Mouse (Mus musculus): ENCODE data around the gene Olfr1185-ps1.
"Not testable (repeated sequence)": the region's sequence is repeated elsewhere in the genome, so short reads cannot be mapped to it uniquely, and the experiment has no call there.

Olfr1185-ps1 gene

DNA sequence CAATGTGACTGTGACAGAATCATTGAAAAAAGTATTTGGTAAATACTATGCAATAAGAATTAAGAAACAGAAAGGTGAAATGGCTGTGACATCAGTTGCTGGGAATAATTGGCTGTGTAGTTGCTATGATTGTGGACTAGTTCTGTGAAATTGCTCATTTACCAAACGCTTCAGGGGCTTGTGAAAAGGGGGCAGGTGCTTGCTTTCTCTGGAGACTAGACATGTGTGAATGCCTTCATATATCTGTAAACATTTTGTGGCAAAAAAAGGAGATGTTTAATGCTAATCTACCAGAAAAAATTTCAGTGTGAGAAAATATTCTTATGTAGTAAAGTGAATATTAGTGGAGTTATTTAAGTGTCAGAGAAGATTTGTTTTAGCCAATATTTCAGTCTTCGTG, at the start of gene Olfr1185-ps1:
TSS of gene Olfr1185-ps1 (plus strand) at position 301 of the 400 bp plus-strand sequence.
- DNase-seq (ENCODE audit: low read depth, low spot score) = no peak

DNA sequence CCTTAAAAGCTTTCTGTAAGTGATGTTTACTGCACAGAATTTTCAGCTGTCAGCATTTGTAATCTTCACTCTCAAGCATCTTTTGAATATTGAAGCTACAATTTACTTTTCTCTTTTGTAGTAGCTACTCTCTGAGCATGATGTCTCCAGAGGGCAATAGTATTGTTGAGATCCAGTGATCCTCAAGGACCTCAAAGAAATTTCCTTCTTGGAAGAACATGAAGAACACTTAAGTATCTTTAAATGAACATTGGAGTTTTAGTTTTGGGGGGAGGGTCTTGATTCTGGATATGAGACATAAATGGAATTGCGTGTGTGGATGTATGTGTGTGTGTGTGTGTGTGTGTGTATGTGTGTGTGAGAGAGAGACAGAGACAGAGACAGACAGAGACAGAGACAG, 44.1 kb upstream of the Olfr1185-ps1 start, which contains the start of gene Gm13757:
TSS of gene Gm13757 (minus strand) at position 101 of the 400 bp plus-strand sequence.
- no peak for DNase-seq (ENCODE audit: low read depth, low spot score)

DNA sequence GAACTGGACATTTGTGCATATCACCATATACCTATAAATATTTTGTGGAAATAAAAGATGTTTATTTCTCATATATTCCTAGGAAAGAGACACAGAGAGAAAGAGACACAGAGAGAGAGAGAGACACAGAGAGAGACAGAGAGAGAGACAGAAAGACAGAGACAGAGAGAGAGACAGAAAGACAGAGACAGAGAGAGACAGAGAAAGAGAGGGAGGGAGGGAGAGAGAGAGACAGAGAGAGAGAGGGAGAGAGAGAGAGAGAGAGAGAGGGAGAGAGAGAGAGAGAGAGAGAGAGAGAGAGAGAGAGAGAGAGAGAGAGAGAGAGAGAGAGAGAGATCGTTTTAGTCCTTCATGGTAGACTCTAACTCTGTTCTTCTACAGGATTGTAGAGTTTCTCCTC, 38.6 kb upstream of the Olfr1185-ps1 start, which contains the start of gene Olfr1183:
TSS of gene Olfr1183 (plus strand) at position 301 of the 400 bp plus-strand sequence.
- not testable (repeated sequence) for DNase-seq (ENCODE audit: low read depth, low spot score)

GRCm38 (mm10) chr2:88483298-88483697, 9.8 kb upstream of the Olfr1185-ps1 start, which contains the start of gene Olfr1184:
Gene Olfr1184 (plus strand): TSS chr2:88483598.
- no peak for DNase-seq (ENCODE audit: low read depth, low spot score)

GRCm38 (mm10) chr2:88518251-88518650, 25.1 kb downstream of the Olfr1185-ps1 start, which contains the start of gene Olfr1186:
Gene Olfr1186 (plus strand): TSS chr2:88518551.
- no peak for DNase-seq (ENCODE audit: low read depth, low spot score)

DNA sequence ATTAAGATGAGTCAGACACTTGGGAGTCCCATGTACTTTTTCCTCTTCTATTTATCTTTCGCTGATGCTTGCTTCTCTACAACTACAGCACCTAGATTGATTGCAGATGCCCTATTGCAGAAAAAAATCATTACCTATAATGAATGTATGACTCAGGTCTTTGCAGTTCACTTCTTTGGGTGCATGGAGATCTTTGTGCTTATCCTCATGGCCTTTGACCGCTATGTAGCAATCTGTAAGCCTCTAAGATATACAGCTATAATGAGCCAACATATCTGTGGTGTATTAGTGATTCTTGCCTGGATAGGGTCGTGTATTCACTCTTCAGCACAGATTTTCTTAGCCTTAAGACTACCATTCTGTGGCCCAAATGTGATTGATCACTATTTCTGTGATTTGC, 32.6 kb downstream of the Olfr1185-ps1 start:
- DNase-seq (ENCODE audit: low read depth, low spot score) = no peak
